Mouse (Mus musculus) embryonic facial prominence, embryonic 10.5 days (tissue): ENCODE results near the gene Cfap36. TPM values are rescaled to one million over a fixed set of nuclear protein-coding genes. Genes with fewer than 3 reads are reported as not detected.

Experiments used
- DNase-seq: peaks from one replicate; pipeline ENCODE4 v3.0.0-alpha.2; 2017; ENCODE audit warnings: low spot score
- H3K27ac ChIP-seq: fragments of 300-500 bp; sonication (generic); replicated peaks from 2 replicates; pipeline ENCODE4 v1.5.1; 2016; ENCODE audit warnings: mild to moderate bottlenecking
- H3K27me3 ChIP-seq: fragments of 300-500 bp; sonication (generic); replicated peaks from 2 replicates; pipeline ENCODE4 v1.6.1; 2016; ENCODE audit warnings: low read depth, mild to moderate bottlenecking; ENCODE audit not compliant: poor library complexity, severe bottlenecking
- H3K36me3 ChIP-seq: fragments of 300-500 bp; sonication (generic); replicated peaks from 2 replicates; pipeline ENCODE4 v1.6.1; 2016; ENCODE audit warnings: mild to moderate bottlenecking, moderate library complexity
- H3K4me1 ChIP-seq: fragments of 300-500 bp; sonication (generic); 2 replicates; pipeline ENCODE4 v1.6.1; 2016
- H3K4me3 ChIP-seq: fragments of 300-500 bp; sonication (generic); 2 replicates; pipeline ENCODE4 v1.5.1; 2016; ENCODE audit warnings: mild to moderate bottlenecking, moderate library complexity
- H3K9me3 ChIP-seq: fragments of 300-500 bp; sonication (generic); 2 replicates; pipeline ENCODE4 v1.6.1; 2016; ENCODE audit warnings: mild to moderate bottlenecking
- WGBS: fragments of 180-500 bp; shearing (Covaris S2); methylation state at CpG from one replicate; pipeline ENCODE4 v1.1.7; 2016; 5-methylcytosine and 5-hydroxymethylcytosine counted together
- polyA plus RNA-seq: library from polyadenylated mRNA; unstranded; fragments of >200 nt; fragmentation: Nextera tagmentation; extraction: Ambion mirVana; gene quantifications from 2 replicates; pipeline ENCODE4 v1.2.1, GENCODE M21; 2016

Gene Cfap36
- polyA plus RNA-seq, 1 experiment from 2014 or later = 60.8 TPM

- no peak for DNase-seq
- peak overlapping the region; percentile 96 for H3K4me3 ChIP-seq
- H3K36me3 ChIP-seq = peaks cover 2% of the 10 kb centered on the region; the same call in 1 of the 2 replicates
- no peaks in the 10 kb centered on the region for H3K9me3 ChIP-seq
- H3K27me3 ChIP-seq = no peaks in the 10 kb centered on the region
- WGBS = 10% methylated on average over 13 of the region's 13 CpGs
- peaks cover 18% of the 10 kb centered on the region for H3K4me1 ChIP-seq
- H3K27ac ChIP-seq = peak overlapping the region; percentile 99
These were observed 73.3 kb downstream of the Cfap36 start for GRCm38 (mm10) chr11:29173706-29174436.

- Histone ChIP-seq H3K27me3 (no peaks in the 10 kb centered on the region), H3K9me3 (no peaks in the 10 kb centered on the region), H3K36me3 (no peaks in the 10 kb centered on the region), H3K4me3 (peak overlapping the region; percentile 96), H3K4me1 (peaks cover 18% of the 10 kb centered on the region), H3K27ac (peak overlapping the region; percentile 99)
- under 1% methylated on average over 38 of the region's 38 CpGs for WGBS
- peak; percentile 76 for DNase-seq
These were observed 74.0 kb downstream of the Cfap36 start for GRCm38 (mm10) chr11:29173125-29173631.

- under 1% methylated on average over 50 of the region's 50 CpGs for WGBS
- H3K9me3 ChIP-seq = no peaks in the 10 kb centered on the region
These were observed 74.6 kb downstream of the Cfap36 start, which contains the start of gene Ppp4r3b for GRCm38 (mm10) chr11:29172563-29173124. Gene Ppp4r3b (plus strand): TSS chr11:29172890.

GRCm38 (mm10) chr11:29171959-29172391 lies 75.2 kb downstream of the Cfap36 start:
- WGBS = under 1% methylated on average over 34 of the region's 34 CpGs

More at GRCm38 (mm10) chr11:29172563-29173124, 74.6 kb downstream of the Cfap36 start, which contains the start of gene Ppp4r3b:
- H3K27ac ChIP-seq = peak within 1 kb of the TSS; percentile 99
- DNase-seq = peak; percentile 99
- H3K27me3 ChIP-seq = no peaks in the 10 kb centered on the region
- peak within 1 kb of the TSS; percentile 96 for H3K4me3 ChIP-seq
- peaks cover 18% of the 10 kb centered on the region for H3K4me1 ChIP-seq
- no peaks in the 10 kb centered on the region for H3K36me3 ChIP-seq

More at GRCm38 (mm10) chr11:29171959-29172391, 75.2 kb downstream of the Cfap36 start:
- no peaks in the 10 kb centered on the region for H3K9me3 ChIP-seq
- H3K4me3 ChIP-seq = peak overlapping the region; percentile 96
- H3K4me1 ChIP-seq = peaks cover 18% of the 10 kb centered on the region
- peak; percentile 36 for DNase-seq
- peak overlapping the region; percentile 99 for H3K27ac ChIP-seq
- H3K36me3 ChIP-seq = no peaks in the 10 kb centered on the region
- no peaks in the 10 kb centered on the region for H3K27me3 ChIP-seq

Other genes with a start within 250 kb of the Cfap36 start
- 48.0 and 49.2 TPM in 2 replicates for gene Pnpt1, start 116.7 kb downstream of the Cfap36 start, polyA plus RNA-seq
- gene Ppp4r3b, start 74.5 kb downstream of the Cfap36 start, polyA plus RNA-seq = 95.3 and 104 TPM in 2 replicates
- 37.5 and 40.0 TPM in 2 replicates for gene Ccdc88a, start 126.2 kb upstream of the Cfap36 start, polyA plus RNA-seq